Mouse (Mus musculus) brain, embryonic 14.5 days (tissue): Measurements from ENCODE around the gene Dhx57.

ENCODE experiments used
- CTCF ChIP-seq: fragments of 200-500 bp; IDR thresholded peaks from 2 replicates; pipeline ENCODE4 v1.5.1; 2012; ENCODE audit warnings: inconsistent platforms, mild to moderate bottlenecking, moderate library complexity, borderline replicate concordance; ENCODE audit not compliant: insufficient read depth, insufficient read length; ENCODE audit errors: extremely low read depth
- POLR2A ChIP-seq: fragments of 200-500 bp; IDR thresholded peaks from 2 replicates; pipeline ENCODE4 v1.6.1; 2012; ENCODE audit warnings: mild to moderate bottlenecking, inconsistent platforms, borderline replicate concordance; ENCODE audit not compliant: poor library complexity, insufficient read depth, insufficient read length, severe bottlenecking; ENCODE audit errors: extremely low read depth

- TF ChIP-seq CTCF (no peak), POLR2A (no peak)
These were observed 36.2 kb upstream of the Dhx57 start for GRCm38 (mm10) chr17:80326431-80326830.
